Mouse (Mus musculus) midbrain, embryonic 16.5 days (tissue): Measurements from ENCODE around the gene Ttc7b. TPM values are rescaled to one million over a fixed set of nuclear protein-coding genes. Genes with fewer than 3 reads are reported as not detected.

Experiments
- ATAC-seq: fragments of 200-750 bp; cut with Nextera tagmentation; 2 replicates; pipeline ENCODE4 v1.8.0; 2017; ENCODE audit warnings: moderate TSS enrichment
- H3K27ac ChIP-seq: fragments of 300-500 bp; sonication (generic); 2 replicates; pipeline ENCODE4 v1.5.1; 2014; ENCODE audit warnings: mild to moderate bottlenecking, low read length, mixed read lengths
- H3K27me3 ChIP-seq: fragments of 300-500 bp; sonication (generic); 2 replicates; pipeline ENCODE4 v1.6.1; 2014; ENCODE audit warnings: low read depth, low read length, mixed read lengths; ENCODE audit not compliant: control insufficient read depth, insufficient read depth
- H3K36me3 ChIP-seq: fragments of 300-500 bp; sonication (generic); 2 replicates; pipeline ENCODE4 v1.6.1; 2014; ENCODE audit warnings: mild to moderate bottlenecking, low read length, moderate library complexity, mixed read lengths; ENCODE audit not compliant: control insufficient read depth, insufficient read depth
- H3K4me1 ChIP-seq: fragments of 300-500 bp; sonication (generic); 2 replicates; pipeline ENCODE4 v1.6.1; 2014; ENCODE audit warnings: mild to moderate bottlenecking, low read length, mixed read lengths; ENCODE audit not compliant: control insufficient read depth, insufficient read depth
- H3K4me2 ChIP-seq: fragments of 300-500 bp; sonication (generic); 2 replicates; pipeline ENCODE4 v1.6.1; 2014; ENCODE audit warnings: mild to moderate bottlenecking, low read length, mixed read lengths
- H3K4me3 ChIP-seq: fragments of 300-500 bp; sonication (generic); 2 replicates; pipeline ENCODE4 v1.5.1; 2014; ENCODE audit warnings: low read depth, mild to moderate bottlenecking, low read length, moderate library complexity, mixed read lengths
- H3K9ac ChIP-seq: fragments of 300-500 bp; sonication (generic); 2 replicates; pipeline ENCODE4 v1.6.1; 2014; ENCODE audit warnings: low read depth, low read length, mixed read lengths
- H3K9me3 ChIP-seq: fragments of 300-500 bp; sonication (generic); replicated peaks from 2 replicates; pipeline ENCODE4 v1.6.1; 2014; ENCODE audit warnings: mild to moderate bottlenecking, low read length, mixed read lengths; ENCODE audit not compliant: control insufficient read depth, poor library complexity, severe bottlenecking
- WGBS: fragments of 180-500 bp; shearing (Covaris S2); extraction: QIAGEN DNeasy Blood & Tissue Kit; methylation state at CpG from one replicate; pipeline ENCODE4 v1.1.7; 2014; 5-methylcytosine and 5-hydroxymethylcytosine counted together
- polyA plus RNA-seq: library from polyadenylated mRNA; unstranded; fragments of >200 nt; fragmentation: Nextera tagmentation; extraction: Ambion mirVana; gene quantifications from 2 replicates; pipeline ENCODE4 v1.2.1, GENCODE M21; 2015

Gene Ttc7b
- polyA plus RNA-seq, 1 experiment from 2014 or later = 7.2 TPM

- H3K9me3 ChIP-seq = no peaks in the 10 kb centered on the region; the same call in 1 of the 2 replicates
- H3K4me3 ChIP-seq = no peak overlapping the region
- H3K36me3 ChIP-seq = no peaks in the 10 kb centered on the region
- 97% methylated on average over 1 of the region's 1 CpGs for WGBS
- no peak overlapping the region for H3K27ac ChIP-seq
- ATAC-seq = no peak
- H3K9ac ChIP-seq = no peak overlapping the region
- no peak overlapping the region for H3K4me2 ChIP-seq
- no peaks in the 10 kb centered on the region for H3K27me3 ChIP-seq
- H3K4me1 ChIP-seq = peaks cover 27% of the 10 kb centered on the region
These were observed 4.3 kb downstream of the Ttc7b start for GRCm38 (mm10) chr12:100516161-100516838.

DNA sequence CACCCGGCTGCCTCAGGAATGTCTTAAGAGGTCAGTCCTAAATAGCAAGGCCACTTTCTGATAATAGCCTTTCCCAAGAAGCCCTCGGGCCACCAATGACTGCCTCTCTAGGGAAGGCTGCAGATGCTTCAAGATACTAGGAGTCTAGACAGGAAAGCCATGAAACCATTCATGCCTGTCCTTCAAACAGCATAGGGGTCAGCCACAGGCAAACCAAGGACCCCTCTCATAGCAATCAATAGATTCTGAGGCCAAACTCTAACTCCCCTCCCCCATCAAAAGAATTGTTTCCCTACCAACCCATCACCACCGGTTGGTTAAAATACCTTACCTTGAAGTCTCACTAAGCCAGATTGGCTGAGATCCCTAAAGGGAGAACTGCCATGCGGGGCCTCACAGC, 5.1 kb downstream of the Ttc7b start:
- Histone ChIP-seq H3K4me2 (no peak overlapping the region), H3K36me3 (no peaks in the 10 kb centered on the region), H3K4me3 (no peak overlapping the region), H3K9me3 (no peaks in the 10 kb centered on the region; the same call in 1 of the 2 replicates), H3K4me1 (peaks cover 22% of the 10 kb centered on the region), H3K27ac (no peak overlapping the region), H3K9ac (no peak overlapping the region), H3K27me3 (no peaks in the 10 kb centered on the region)
- no peak for ATAC-seq
- WGBS = 95% methylated on average over 4 of the region's 4 CpGs

GRCm38 (mm10) chr12:100514611-100515010, 6.0 kb downstream of the Ttc7b start:
- Histone ChIP-seq H3K9ac (no peak overlapping the region), H3K27ac (no peak overlapping the region), H3K4me1 (peaks cover 17% of the 10 kb centered on the region), H3K36me3 (no peaks in the 10 kb centered on the region), H3K27me3 (no peaks in the 10 kb centered on the region), H3K4me2 (no peak overlapping the region), H3K4me3 (no peak overlapping the region), H3K9me3 (no peaks in the 10 kb centered on the region; the same call in 1 of the 2 replicates)
- no peak for ATAC-seq
- 91% methylated on average over 1 of the region's 1 CpGs for WGBS

DNA sequence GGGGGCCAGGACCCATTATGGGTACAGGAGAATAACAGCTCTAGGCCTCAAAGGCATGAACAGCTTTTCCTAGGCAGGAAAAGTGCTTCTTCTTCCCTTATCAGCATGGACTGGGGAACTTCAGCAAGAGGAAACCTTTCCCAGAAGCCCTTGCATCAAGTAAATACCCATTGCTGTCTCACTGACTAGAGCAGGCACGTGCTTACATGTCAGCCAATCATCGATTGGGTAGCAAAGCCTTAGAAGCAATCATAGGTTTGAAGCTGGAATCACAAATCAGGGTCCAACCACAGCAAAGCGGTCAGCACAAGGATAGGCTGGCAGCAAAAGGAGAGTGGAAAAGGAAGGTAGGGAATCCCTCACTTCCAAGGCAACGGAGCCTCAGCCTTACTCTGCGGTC, 7.5 kb downstream of the Ttc7b start:
- Histone ChIP-seq H3K9me3 (no peaks in the 10 kb centered on the region; the same call in 1 of the 2 replicates), H3K4me3 (no peak overlapping the region), H3K36me3 (no peaks in the 10 kb centered on the region), H3K4me1 (peaks cover 3% of the 10 kb centered on the region), H3K9ac (no peak overlapping the region), H3K27me3 (no peaks in the 10 kb centered on the region), H3K4me2 (no peak overlapping the region), H3K27ac (no peak overlapping the region)
- no peak for ATAC-seq
- WGBS = 94% methylated on average over 5 of the region's 5 CpGs

DNA sequence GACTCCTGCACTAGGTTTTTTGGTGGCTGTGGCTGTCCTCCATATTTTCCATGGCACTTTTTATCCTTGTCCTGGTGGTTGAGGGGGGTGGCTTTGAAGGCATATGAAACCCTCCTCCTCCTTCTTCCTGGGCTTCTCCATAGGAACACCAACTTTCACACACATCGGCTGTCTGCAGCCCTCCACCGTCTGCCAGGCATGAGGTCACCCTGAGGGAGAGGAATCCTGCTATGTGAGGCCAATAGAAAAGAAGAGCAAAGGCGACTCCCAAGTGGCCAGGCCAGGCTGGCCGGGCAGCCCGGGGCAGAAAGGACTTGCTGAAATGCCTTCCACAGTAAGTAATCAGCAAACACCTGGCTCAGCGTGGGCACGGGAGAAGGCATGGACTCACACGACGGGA, 8.0 kb downstream of the Ttc7b start:
- H3K27ac ChIP-seq = no peak overlapping the region
- H3K9ac ChIP-seq = no peak overlapping the region
- H3K36me3 ChIP-seq = no peaks in the 10 kb centered on the region
- H3K4me2 ChIP-seq = no peak overlapping the region
- no peak overlapping the region for H3K4me3 ChIP-seq
- H3K27me3 ChIP-seq = no peaks in the 10 kb centered on the region
- ATAC-seq = no peak
- WGBS = 89% methylated on average over 9 of the region's 9 CpGs
- no peaks in the 10 kb centered on the region for H3K4me1 ChIP-seq
- H3K9me3 ChIP-seq = no peaks in the 10 kb centered on the region; the same call in 1 of the 2 replicates

DNA sequence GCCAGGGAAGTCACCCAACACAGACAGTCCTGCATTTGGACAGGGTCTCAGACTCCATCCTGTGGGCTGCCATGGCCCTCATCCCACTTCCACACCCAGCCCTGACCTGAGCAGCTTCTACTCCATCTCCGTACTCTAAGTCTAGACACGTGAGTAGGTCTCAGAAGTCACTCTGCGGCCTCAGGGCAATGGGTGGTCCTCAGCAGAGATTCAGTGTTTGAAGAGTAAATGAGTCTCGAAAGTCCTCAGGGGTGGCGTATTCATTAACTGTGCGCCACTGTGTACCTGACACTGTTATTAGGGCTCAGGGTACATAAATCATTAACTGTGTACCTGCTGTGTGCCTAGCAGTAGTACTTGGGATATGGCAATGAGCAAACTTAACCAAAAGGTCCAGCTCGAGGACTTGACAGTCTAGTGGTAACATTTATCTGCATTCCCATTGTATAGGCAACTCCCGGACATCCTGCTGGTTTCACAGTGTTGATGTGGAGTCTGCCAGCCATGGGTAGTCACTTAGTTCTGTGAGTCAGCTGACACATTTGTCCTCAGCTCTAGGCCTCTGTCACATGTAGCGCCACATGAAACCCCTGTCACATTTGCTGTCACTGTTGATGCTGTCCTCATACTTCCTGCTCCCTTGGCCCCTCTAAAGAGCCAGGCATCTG, 10.9 kb downstream of the Ttc7b start:
- no peak overlapping the region for H3K27ac ChIP-seq
- 83% methylated on average over 9 of the region's 9 CpGs for WGBS

GRCm38 (mm10) chr12:100508668-100509067, 12.0 kb downstream of the Ttc7b start:
- ATAC-seq = no peak

More for the DNA sequence above, 10.9 kb downstream of the Ttc7b start:
- Histone ChIP-seq H3K4me2 (no peak overlapping the region), H3K36me3 (no peaks in the 10 kb centered on the region), H3K9me3 (no peaks in the 10 kb centered on the region; the same call in 1 of the 2 replicates), H3K27me3 (no peaks in the 10 kb centered on the region), H3K9ac (no peak overlapping the region), H3K4me1 (no peaks in the 10 kb centered on the region), H3K4me3 (no peak overlapping the region)
- no peak; the same call in 1 of the 2 replicates for ATAC-seq

GRCm38 (mm10) chr12:100505484-100505883, 15.1 kb downstream of the Ttc7b start:
- no peaks in the 10 kb centered on the region for H3K27me3 ChIP-seq
- no peak overlapping the region for H3K9ac ChIP-seq
- no peak overlapping the region for H3K4me2 ChIP-seq
- ATAC-seq = no peak
- WGBS = 97% methylated on average over 1 of the region's 1 CpGs
- no peaks in the 10 kb centered on the region for H3K9me3 ChIP-seq
- no peaks in the 10 kb centered on the region for H3K36me3 ChIP-seq
- H3K27ac ChIP-seq = no peak overlapping the region
- no peak overlapping the region for H3K4me3 ChIP-seq
- H3K4me1 ChIP-seq = no peaks in the 10 kb centered on the region

More at GRCm38 (mm10) chr12:100508668-100509067, 12.0 kb downstream of the Ttc7b start:
- H3K36me3 ChIP-seq = no peaks in the 10 kb centered on the region
- H3K4me2 ChIP-seq = no peak overlapping the region
- H3K4me1 ChIP-seq = no peaks in the 10 kb centered on the region
- no peak overlapping the region for H3K9ac ChIP-seq
- no peaks in the 10 kb centered on the region for H3K27me3 ChIP-seq
- WGBS = 98% methylated on average over 5 of the region's 5 CpGs
- H3K9me3 ChIP-seq = no peaks in the 10 kb centered on the region; the same call in 1 of the 2 replicates
- H3K27ac ChIP-seq = no peak overlapping the region
- H3K4me3 ChIP-seq = no peak overlapping the region

- Histone ChIP-seq H3K4me3 (no peak overlapping the region), H3K9ac (no peak overlapping the region), H3K4me2 (no peak overlapping the region), H3K27ac (no peak overlapping the region), H3K9me3 (no peaks in the 10 kb centered on the region), H3K27me3 (no peaks in the 10 kb centered on the region), H3K4me1 (no peaks in the 10 kb centered on the region), H3K36me3 (peaks cover 5% of the 10 kb centered on the region)
- 97% methylated on average over 2 of the region's 2 CpGs for WGBS
- ATAC-seq = no peak
These were observed 16.0 kb downstream of the Ttc7b start for GRCm38 (mm10) chr12:100504585-100504984.
